Mouse (Mus musculus): ENCODE results near the gene Naaladl2. TPM values are rescaled to one million over a fixed set of nuclear protein-coding genes. Genes with fewer than 3 reads are reported as not detected.
A peak's percentile ranks its signal among the peaks of the same experiment; 100 is the strongest.

The Naaladl2 gene
- polyA plus RNA-seq, 1 experiment from 2014 or later, result 3.9 TPM

- no peak overlapping the region for H3K4me2 ChIP-seq (ENCODE audit: low read length)
- H3K27me3 ChIP-seq (ENCODE audit: insufficient read depth, low read length), result no peaks in the 10 kb centered on the region
- no peak overlapping the region for H3K4me3 ChIP-seq (replicated peaks; ENCODE audit: low read depth, low read length)
- no peaks in the 10 kb centered on the region for H3K36me3 ChIP-seq (ENCODE audit: insufficient read depth, low read length)
- no peak overlapping the region for H3K27ac ChIP-seq
- H3K9me3 ChIP-seq (replicated peaks; ENCODE audit: low read length), result no peaks in the 10 kb centered on the region
- no peak for TF ChIP-seq CTCF (IDR thresholded peaks at IDR 0.05; ENCODE audit: low read depth)
- WGBS, result 88% methylated on average over 1 of the region's 1 CpGs
- H3K4me1 ChIP-seq (replicated peaks; ENCODE audit: insufficient read depth, low read length), result no peaks in the 10 kb centered on the region
- DNase-seq (ENCODE audit: low spot score) (no peak), ATAC-seq (replicated peaks; ENCODE audit: low FRiP score, low read depth) (no peak)
- H3K9ac ChIP-seq (ENCODE audit: low read depth, low read length), result no peak overlapping the region
Observed at GRCm38 (mm10) chr3:24142808-24143207, 1001.3 kb downstream of the Naaladl2 start.

GRCm38 (mm10) chr3:24138002-24138401 lies 1006.1 kb downstream of the Naaladl2 start:
- no peaks in the 10 kb centered on the region for H3K9me3 ChIP-seq (replicated peaks; ENCODE audit: low read length)
- H3K27me3 ChIP-seq (ENCODE audit: insufficient read depth, low read length), result no peaks in the 10 kb centered on the region
- H3K36me3 ChIP-seq (ENCODE audit: insufficient read depth, low read length), result no peaks in the 10 kb centered on the region
- DNase-seq (ENCODE audit: low spot score) (no peak), ATAC-seq (replicated peaks; ENCODE audit: low FRiP score, low read depth) (no peak)
- no peak overlapping the region for H3K4me3 ChIP-seq (replicated peaks; ENCODE audit: low read depth, low read length)
- H3K4me2 ChIP-seq (ENCODE audit: low read length), result no peak overlapping the region
- H3K27ac ChIP-seq, result no peak overlapping the region
- no peak overlapping the region for H3K9ac ChIP-seq (ENCODE audit: low read depth, low read length)
- 96% methylated on average over 1 of the region's 1 CpGs for WGBS
- no peaks in the 10 kb centered on the region for H3K4me1 ChIP-seq (replicated peaks; ENCODE audit: insufficient read depth, low read length)
- TF ChIP-seq CTCF (IDR thresholded peaks at IDR 0.05; ENCODE audit: low read depth), result no peak

- no peak for TF ChIP-seq CTCF (IDR thresholded peaks at IDR 0.05; ENCODE audit: low read depth)
- H3K4me1 ChIP-seq (replicated peaks; ENCODE audit: insufficient read depth, low read length), result no peaks in the 10 kb centered on the region
- no peak overlapping the region for H3K27ac ChIP-seq
- no peaks in the 10 kb centered on the region for H3K36me3 ChIP-seq (ENCODE audit: insufficient read depth, low read length)
- H3K9me3 ChIP-seq (replicated peaks; ENCODE audit: low read length), result no peaks in the 10 kb centered on the region
- DNase-seq (ENCODE audit: low spot score) (no peak), ATAC-seq (replicated peaks; ENCODE audit: low FRiP score, low read depth) (no peak)
- WGBS, result 90% methylated on average over 1 of the region's 1 CpGs
- H3K4me3 ChIP-seq (replicated peaks; ENCODE audit: low read depth, low read length), result no peak overlapping the region
- no peak overlapping the region for H3K4me2 ChIP-seq (ENCODE audit: low read length)
- no peak overlapping the region for H3K9ac ChIP-seq (ENCODE audit: low read depth, low read length)
- no peaks in the 10 kb centered on the region for H3K27me3 ChIP-seq (ENCODE audit: insufficient read depth, low read length)
Observed at GRCm38 (mm10) chr3:24126200-24126599, 1017.9 kb downstream of the Naaladl2 start.

GRCm38 (mm10) chr3:24124034-24124433 lies 1020.0 kb downstream of the Naaladl2 start:
- no peaks in the 10 kb centered on the region for H3K27me3 ChIP-seq (ENCODE audit: insufficient read depth, low read length)
- no peaks in the 10 kb centered on the region for H3K9me3 ChIP-seq (replicated peaks; ENCODE audit: low read length)
- no peak overlapping the region for H3K9ac ChIP-seq (ENCODE audit: low read depth, low read length)
- no peak for TF ChIP-seq CTCF (IDR thresholded peaks at IDR 0.05; ENCODE audit: low read depth)
- 82% methylated on average over 2 of the region's 2 CpGs for WGBS
- DNase-seq (ENCODE audit: low spot score) (no peak), ATAC-seq (replicated peaks; ENCODE audit: low FRiP score, low read depth) (no peak)
- H3K36me3 ChIP-seq (ENCODE audit: insufficient read depth, low read length), result no peaks in the 10 kb centered on the region
- no peak overlapping the region for H3K4me2 ChIP-seq (ENCODE audit: low read length)
- H3K4me1 ChIP-seq (replicated peaks; ENCODE audit: insufficient read depth, low read length), result no peaks in the 10 kb centered on the region
- H3K4me3 ChIP-seq (replicated peaks; ENCODE audit: low read depth, low read length), result no peak overlapping the region
- no peak overlapping the region for H3K27ac ChIP-seq

- Histone ChIP-seq H3K9me3 (replicated peaks; ENCODE audit: low read length) (no peaks in the 10 kb centered on the region), H3K4me2 (ENCODE audit: low read length) (no peak overlapping the region), H3K4me3 (replicated peaks; ENCODE audit: low read depth, low read length) (no peak overlapping the region), H3K9ac (ENCODE audit: low read depth, low read length) (no peak overlapping the region), H3K27me3 (ENCODE audit: insufficient read depth, low read length) (no peaks in the 10 kb centered on the region), H3K4me1 (replicated peaks; ENCODE audit: insufficient read depth, low read length) (no peaks in the 10 kb centered on the region), H3K27ac (no peak overlapping the region), H3K36me3 (ENCODE audit: insufficient read depth, low read length) (no peaks in the 10 kb centered on the region)
- no peak for TF ChIP-seq CTCF (IDR thresholded peaks at IDR 0.05; ENCODE audit: low read depth)
- DNase-seq (ENCODE audit: low spot score), result no peak
- 87% methylated on average over 6 of the region's 6 CpGs for WGBS
- no peak for ATAC-seq (replicated peaks; ENCODE audit: low FRiP score, low read depth)
Observed at GRCm38 (mm10) chr3:24118136-24118535, 1025.9 kb downstream of the Naaladl2 start.

GRCm38 (mm10) chr3:24114849-24115248 lies 1029.2 kb downstream of the Naaladl2 start:
- no peaks in the 10 kb centered on the region for H3K36me3 ChIP-seq (ENCODE audit: insufficient read depth, low read length)
- no peak overlapping the region for H3K27ac ChIP-seq
- H3K9me3 ChIP-seq (replicated peaks; ENCODE audit: low read length), result no peaks in the 10 kb centered on the region
- ATAC-seq (replicated peaks; ENCODE audit: low FRiP score, low read depth) (no peak), DNase-seq (ENCODE audit: low spot score) (peak; percentile 57)
- no peak overlapping the region for H3K9ac ChIP-seq (ENCODE audit: low read depth, low read length)
- no peak overlapping the region for H3K4me3 ChIP-seq (replicated peaks; ENCODE audit: low read depth, low read length)
- no peak overlapping the region for H3K4me2 ChIP-seq (ENCODE audit: low read length)
- WGBS, result 66% methylated on average over 3 of the region's 3 CpGs
- H3K4me1 ChIP-seq (replicated peaks; ENCODE audit: insufficient read depth, low read length), result no peaks in the 10 kb centered on the region
- no peaks in the 10 kb centered on the region for H3K27me3 ChIP-seq (ENCODE audit: insufficient read depth, low read length)
- TF ChIP-seq CTCF (IDR thresholded peaks at IDR 0.05; ENCODE audit: low read depth), result no peak

- no peaks in the 10 kb centered on the region for H3K9me3 ChIP-seq (replicated peaks; ENCODE audit: low read length)
- H3K9ac ChIP-seq (ENCODE audit: low read depth, low read length), result no peak overlapping the region
- ATAC-seq (replicated peaks; ENCODE audit: low FRiP score, low read depth) (no peak), DNase-seq (ENCODE audit: low spot score) (no peak)
- no peaks in the 10 kb centered on the region for H3K4me1 ChIP-seq (replicated peaks; ENCODE audit: insufficient read depth, low read length)
- H3K27me3 ChIP-seq (ENCODE audit: insufficient read depth, low read length), result no peaks in the 10 kb centered on the region
- WGBS, result 73% methylated on average over 2 of the region's 2 CpGs
- TF ChIP-seq CTCF (IDR thresholded peaks at IDR 0.05; ENCODE audit: low read depth), result no peak
- no peak overlapping the region for H3K4me3 ChIP-seq (replicated peaks; ENCODE audit: low read depth, low read length)
- no peaks in the 10 kb centered on the region for H3K36me3 ChIP-seq (ENCODE audit: insufficient read depth, low read length)
- H3K27ac ChIP-seq, result no peak overlapping the region
- H3K4me2 ChIP-seq (ENCODE audit: low read length), result no peak overlapping the region
Observed at GRCm38 (mm10) chr3:24113360-24113759, 1030.7 kb downstream of the Naaladl2 start.

Measured in kidney, postnatal 0 days (tissue).